Mouse (Mus musculus) heart, postnatal 25 days (tissue): ENCODE results near the gene Dagla. TPM values are rescaled to one million over a fixed set of nuclear protein-coding genes. Genes with fewer than 3 reads are reported as not detected.
A peak's percentile ranks its signal among the peaks of the same experiment; 100 is the strongest.

Source experiments
- DNase-seq: peaks from one replicate; pipeline ENCODE4 v3.0.0; 2022; ENCODE audit warnings: low spot score
- intact Hi-C: fragments of 180-260 bp; cut with DNase I; formaldehyde crosslinking; loops from one replicate; pipeline ENCODE4 v1.15.1; 2025
- total RNA-seq, 2 experiments: library from RNA; stranded (reverse); gene quantifications; 2 replicates each; pipeline ENCODE4 v1.2.3; 2021

The Dagla gene
- total RNA-seq, 2 experiments from 2014 or later, result 3.2 to 3.3 TPM

DNA sequence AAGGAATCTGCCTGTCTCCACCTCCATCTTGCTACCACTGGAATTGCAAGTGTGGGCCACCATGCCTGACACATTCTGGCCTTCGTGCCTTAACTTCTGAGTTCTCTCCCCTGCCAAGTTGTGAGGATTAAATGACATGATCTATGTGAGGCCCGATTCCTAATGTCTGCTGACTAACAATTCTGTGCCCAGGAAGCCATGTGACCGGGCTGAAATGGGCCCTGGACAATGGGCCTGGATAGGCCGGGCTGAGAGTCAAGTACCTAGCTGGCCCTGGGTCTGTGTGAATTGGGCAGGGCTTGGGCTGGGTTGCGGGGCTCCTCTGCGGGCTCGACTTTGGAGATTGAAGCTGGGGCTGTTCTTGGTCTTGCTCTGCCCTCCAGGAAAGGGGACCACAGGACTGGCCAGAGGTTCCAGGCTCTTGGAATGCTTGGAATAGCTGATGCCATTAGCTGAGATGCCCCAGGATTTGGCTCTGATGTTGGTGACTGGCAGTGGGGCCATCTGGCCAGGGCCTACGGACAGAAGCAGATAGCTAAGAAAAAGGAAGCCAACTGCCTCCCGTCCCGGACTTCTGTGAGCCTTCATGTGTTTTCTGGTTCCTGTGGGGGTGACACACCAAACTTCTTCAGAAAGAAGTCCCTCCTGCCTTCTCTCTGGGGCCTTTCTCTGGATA, 90.7 kb downstream of the Dagla start:
- intact Hi-C loops, result no loop called here
- DNase-seq, result no peak

DNA sequence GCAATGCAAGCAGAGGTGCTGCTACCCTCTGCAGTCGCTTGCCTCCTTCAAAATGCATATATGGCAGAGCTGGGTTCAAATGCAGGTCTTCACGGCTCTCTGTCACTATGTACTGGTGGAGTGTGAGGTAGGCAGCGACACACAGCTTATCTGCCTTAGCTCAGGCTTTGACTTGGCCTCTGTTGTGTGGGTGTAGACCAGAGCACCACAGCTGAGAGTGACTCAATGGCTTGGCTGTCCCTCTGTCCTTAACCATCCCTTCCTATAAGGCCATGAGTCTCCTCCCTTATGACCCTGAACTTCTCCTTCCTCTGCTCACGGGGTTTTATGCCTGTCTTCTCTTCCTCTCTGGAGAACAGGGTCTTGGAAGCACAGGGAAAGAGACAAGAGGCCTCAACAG, 93.8 kb downstream of the Dagla start:
- intact Hi-C loops, result no loop called here
- DNase-seq, result no peak

DNA sequence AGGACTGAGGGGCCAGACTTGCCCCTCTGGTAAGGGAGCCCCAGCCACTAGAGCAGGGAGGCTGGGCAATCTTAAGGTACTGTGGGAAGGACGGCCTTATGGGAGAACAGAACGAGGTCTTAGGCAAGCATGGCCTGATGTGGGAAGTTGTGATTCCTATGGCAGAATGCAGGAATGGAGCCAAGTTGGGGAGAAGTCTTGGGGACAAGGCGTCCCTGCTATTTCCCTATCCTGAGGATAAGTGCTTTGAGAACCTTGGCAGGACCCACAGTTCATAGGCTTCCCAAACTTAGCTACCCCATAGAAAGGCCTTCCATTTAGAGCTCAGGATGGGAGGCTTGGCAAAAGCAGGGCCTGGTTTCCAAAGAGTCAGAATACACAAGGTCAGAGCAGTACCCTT, 95.8 kb downstream of the Dagla start:
- intact Hi-C loops, result no loop called here
- DNase-seq, result no peak

DNA sequence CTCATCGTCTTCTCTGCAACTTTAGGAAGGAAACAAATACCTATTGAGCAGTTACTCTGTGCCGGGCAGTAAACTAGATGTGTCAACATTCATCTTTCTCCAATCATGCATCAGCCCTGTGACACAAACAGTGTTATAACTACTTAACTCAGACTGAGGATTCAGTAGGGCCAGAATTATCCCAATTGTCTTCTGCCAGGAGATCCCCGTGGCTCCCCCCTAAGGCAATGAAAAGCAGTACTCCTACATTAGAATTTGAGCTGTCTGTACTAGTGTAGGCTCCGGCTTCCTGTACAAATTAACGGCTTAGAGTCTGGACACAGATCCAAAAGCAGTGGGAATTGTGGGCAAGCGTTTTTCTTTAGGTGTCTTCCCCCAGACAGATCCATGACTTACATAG, 99.6 kb downstream of the Dagla start:
- no peak for DNase-seq
- intact Hi-C loops, result no loop called here

DNA sequence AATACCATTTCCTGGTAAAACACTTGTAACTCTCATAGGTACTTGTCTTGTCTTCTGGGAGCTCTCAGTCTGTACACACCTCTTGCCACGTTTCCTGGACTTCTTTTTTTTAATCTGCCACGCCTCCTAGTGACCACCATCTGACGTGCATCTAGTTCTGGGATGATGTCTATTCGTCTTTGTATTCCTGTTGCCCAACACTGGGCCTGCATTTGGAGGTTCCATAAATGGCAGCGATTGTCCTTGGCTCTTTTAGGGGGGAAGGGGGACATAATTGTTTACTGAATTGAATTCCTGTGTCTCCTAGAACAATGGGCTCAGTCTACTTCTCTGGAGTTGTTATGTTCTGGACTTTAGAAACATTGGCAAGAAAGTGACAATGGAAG, 100.1 kb downstream of the Dagla start:
- intact Hi-C loops, result loop anchor here (5.0 kb wide), 1 partner anchor 292 kb away; no protein-coding TSS in a partner anchor
- DNase-seq, result no peak

DNA sequence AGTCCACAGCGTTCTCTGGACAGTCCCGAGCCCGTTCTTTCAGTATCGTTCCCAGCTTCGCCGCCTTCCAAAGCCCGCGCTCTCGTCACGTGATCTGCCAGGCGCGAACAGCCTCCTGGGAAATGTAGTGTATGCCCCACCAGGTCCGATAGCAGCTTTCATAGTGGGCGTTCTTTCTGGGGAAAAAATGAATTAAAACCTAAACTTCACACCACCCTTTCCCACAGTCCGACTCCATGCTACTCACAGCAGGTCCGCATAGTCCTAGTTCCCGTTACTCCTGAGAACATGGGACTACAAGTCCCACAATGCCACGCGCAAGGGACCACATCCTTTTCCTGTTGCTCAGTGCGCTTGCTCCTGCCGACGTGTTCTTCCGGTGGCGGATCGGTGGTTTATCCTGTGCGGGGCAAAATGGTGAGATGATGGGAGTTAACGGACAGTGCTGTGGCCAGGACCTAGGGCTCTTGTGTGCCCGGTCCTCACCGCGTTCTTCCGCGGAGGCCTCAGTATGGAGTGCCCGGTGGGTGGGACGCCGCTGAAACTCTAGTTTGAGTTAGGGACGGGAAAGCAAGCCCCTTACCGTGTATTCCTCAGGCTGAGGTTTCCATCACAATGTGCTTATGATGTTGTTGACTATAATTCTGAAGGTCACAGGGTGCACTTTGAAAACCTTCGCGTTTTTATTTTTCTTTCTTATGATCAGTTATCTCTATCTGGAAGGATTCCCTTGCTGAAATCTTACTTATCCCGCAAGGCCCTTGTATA, 100.6 kb downstream of the Dagla start, which contains the start of the genes Tmem258 and Fen1:
Gene Tmem258, plus strand, starts transcription at position 167 of the 768 bp plus-strand sequence.
Gene Fen1, minus strand, starts transcription at position 322 of the 768 bp plus-strand sequence.
- intact Hi-C loops, result loop anchor here (5.0 kb wide), 1 partner anchor 292 kb away; no protein-coding TSS in a partner anchor
- DNase-seq, result peak; percentile 77

DNA sequence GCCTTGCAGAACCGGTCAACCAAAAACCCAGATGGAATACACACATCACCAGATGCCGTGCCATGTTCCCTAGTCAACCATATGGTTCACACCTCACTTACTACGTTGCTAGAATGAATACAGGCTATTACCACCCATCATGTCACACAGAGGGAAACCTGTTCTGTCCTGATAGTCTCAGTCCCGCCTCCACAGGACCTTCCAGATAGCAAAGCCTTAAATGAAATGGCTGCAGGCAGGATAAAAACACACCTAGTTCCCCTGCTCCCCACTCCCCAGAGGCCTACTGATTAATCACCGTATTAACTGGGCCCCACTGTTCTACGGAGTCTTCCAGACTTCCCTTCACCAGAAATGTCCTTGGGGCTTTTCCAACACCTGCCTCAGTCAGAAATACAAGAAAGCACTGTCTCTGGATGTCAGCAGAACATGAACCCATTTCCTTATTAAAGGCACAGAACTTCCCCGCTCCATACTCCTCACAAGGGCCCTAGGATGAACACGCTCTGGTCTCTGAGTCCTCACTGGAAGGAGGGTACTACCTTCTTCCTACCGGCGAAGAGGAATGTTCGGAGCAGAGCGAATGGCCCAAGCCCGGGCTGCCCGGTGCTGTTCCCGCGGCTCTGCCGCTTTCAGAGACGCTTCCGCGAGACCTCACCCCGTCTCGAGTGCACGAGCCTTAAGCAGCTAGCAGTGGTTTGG, 101.4 kb downstream of the Dagla start:
- no peak for DNase-seq
- intact Hi-C loops, result loop anchor here (5.0 kb wide), 1 partner anchor 291 kb away; no protein-coding TSS in a partner anchor

DNA sequence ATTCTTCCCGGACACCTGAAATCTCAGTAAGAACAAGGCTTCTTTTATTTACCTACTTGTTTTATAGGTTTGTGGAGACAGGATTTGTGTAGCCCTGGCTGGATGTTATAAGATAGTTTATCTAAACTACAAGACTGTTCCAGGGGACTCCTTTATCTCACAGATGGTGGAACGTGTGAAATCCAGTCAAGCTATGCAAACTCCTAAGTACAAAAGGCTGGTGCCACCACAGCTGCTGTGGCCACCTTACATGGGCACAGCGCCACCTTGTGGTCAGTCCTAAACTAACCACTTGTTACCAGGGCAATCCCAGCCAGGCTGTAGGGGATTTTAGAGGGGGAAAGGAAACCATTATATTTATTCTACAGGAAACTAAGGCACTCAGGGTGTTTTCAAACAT, 106.0 kb downstream of the Dagla start:
- intact Hi-C loops, result loop anchor here (2.0 to 10.0 kb wide), 2 partner anchors 164 to 198 kb away; partner anchors contain the start of genes Best1 and Rab3il1
- DNase-seq, result no peak

DNA sequence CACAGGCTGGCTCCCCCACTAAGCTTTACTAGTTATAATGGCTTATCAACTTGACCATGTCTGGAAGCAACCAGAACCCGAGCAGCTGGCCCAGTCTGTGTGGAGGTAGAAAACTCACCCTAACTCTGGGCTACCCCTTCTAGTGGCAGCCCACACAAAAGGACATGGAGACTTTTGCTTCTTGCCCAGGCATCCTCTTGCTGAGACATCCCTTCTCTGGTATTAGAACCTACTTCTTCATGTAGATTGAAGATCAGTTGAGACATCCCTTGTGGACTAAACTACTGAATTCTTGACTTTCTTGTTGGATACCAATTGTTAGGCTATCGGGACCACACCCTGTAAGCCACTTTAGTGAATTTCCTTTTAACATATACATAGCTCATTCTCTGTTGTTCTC, 106.4 kb downstream of the Dagla start:
- no peak for DNase-seq
- intact Hi-C loops, result loop anchor here (2.0 to 10.0 kb wide), 2 partner anchors 163 to 197 kb away; partner anchors contain the start of genes Best1 and Rab3il1

DNA sequence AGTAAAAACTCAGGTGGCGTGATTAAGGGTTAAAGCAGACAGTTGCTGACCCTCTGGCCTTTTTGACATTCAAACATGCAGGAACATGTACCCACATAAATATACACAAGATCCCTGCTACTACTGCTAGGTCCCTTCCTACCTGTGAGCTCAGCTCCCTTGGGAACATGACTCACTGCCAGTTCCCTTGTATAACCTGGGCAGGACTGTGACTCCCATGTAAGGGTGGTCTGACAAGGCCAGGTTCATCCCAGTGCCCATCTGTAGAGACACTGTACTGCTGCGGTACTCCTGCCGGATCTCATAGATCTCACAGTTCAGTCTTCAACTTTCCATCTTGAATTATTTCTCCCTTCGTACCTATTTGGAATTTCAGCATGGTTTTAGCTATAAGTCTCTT, 107.5 kb downstream of the Dagla start:
- intact Hi-C loops, result loop anchor here (10.0 kb wide), 1 partner anchor 162 kb away; no protein-coding TSS in a partner anchor
- DNase-seq, result no peak

Other genes with a start within 250 kb of the Dagla start
- gene Fads2, start 203.1 kb downstream of the Dagla start, total RNA-seq, result 1 to 10 TPM; 5.2 to 5.4 TPM
- gene Fads1, start 122.0 kb downstream of the Dagla start, total RNA-seq, result 10 to 100 TPM; 20.2 to 23.7 TPM
- gene Tmem258, start 100.9 kb downstream of the Dagla start, total RNA-seq, result 100 to 1,000 TPM; 172 to 178 TPM
- 1 to 10 TPM; 4.5 to 4.7 TPM for gene Fen1, start 100.7 kb downstream of the Dagla start, total RNA-seq
- gene Myrf, start 64.1 kb downstream of the Dagla start, total RNA-seq, result 1 to 10 TPM; 4.5 to 6.8 TPM
- 10 to 100 TPM; 45.8 to 47.0 TPM for gene Syt7, start 84.2 kb upstream of the Dagla start, total RNA-seq
- 1 to 10 TPM in 1 of 2 experiments, under 1 TPM in 1; 0.75 to 1.0 TPM for gene Lrrc10b, start 152.6 kb upstream of the Dagla start, total RNA-seq
- gene Ppp1r32, start 178.1 kb upstream of the Dagla start, total RNA-seq, result under 1 TPM in 1 of 2 experiments, not detected in 1; 0.21 TPM
- 10 to 100 TPM; 24.8 to 28.4 TPM for gene Cpsf7, start 220.4 kb upstream of the Dagla start, total RNA-seq
- gene Sdhaf2, start 221.3 kb upstream of the Dagla start, total RNA-seq, result 10 to 100 TPM; 71.6 to 72.2 TPM